Mouse (Mus musculus): Measurements from ENCODE around the gene Anks1.

GRCm38 (mm10) chr17:27907512-27908205, 1.4 kb upstream of the Anks1 start:
- no peak for TF ChIP-seq CTCF (conservative IDR thresholded peaks at IDR 0.05; ENCODE audit: low read length)
- no peak for TF ChIP-seq NANOG (IDR thresholded peaks at IDR 0.05; ENCODE audit: borderline replicate concordance, low read length)
- TF ChIP-seq POU5F1 (IDR thresholded peaks at IDR 0.05; ENCODE audit: borderline replicate concordance, low read length), result no peak

Measured in E14TG2a.4 (cell line).